Mouse (Mus musculus): Measurements from ENCODE around the gene Cpd. TPM values are rescaled to one million over a fixed set of nuclear protein-coding genes. Genes with fewer than 3 reads are reported as not detected.

The Cpd gene
- polyA plus RNA-seq, 1 experiment from 2014 or later: 7.0 TPM

DNA sequence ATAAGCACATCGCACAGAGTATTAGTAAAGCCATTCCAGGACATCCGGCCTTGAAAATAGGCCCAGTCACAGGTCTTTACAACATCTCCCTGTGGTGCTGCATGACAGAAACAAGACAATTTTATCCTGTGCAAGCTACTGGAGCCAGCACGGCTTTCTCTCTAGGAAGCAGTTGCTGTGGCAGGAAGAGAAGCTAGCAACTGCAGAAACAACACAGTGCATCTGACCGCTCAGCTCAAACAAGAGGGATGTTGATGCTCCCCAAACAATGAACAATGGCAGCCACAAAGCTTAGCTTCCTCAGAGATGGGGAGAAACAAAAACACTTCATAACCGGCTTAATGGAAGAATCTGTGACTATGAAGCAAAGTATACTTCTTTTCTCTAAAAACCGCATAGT, 10.5 kb downstream of the Cpd start:
- no peak overlapping the region for H3K9ac ChIP-seq (replicated peaks; ENCODE audit: low read depth, low read length)
- no peak overlapping the region for H3K4me2 ChIP-seq (ENCODE audit: low read length)
- 74% methylated on average over 6 of the region's 6 CpGs for WGBS
- H3K4me1 ChIP-seq (replicated peaks; ENCODE audit: control insufficient read depth, insufficient read depth, low read length): peaks cover 3% of the 10 kb centered on the region; the same call in 1 of the 2 replicates
- no peaks in the 10 kb centered on the region for H3K36me3 ChIP-seq (ENCODE audit: control insufficient read depth, insufficient read depth)
- no peak for ATAC-seq
- H3K9me3 ChIP-seq (ENCODE audit: control insufficient read depth, low read length): no peaks in the 10 kb centered on the region
- no peaks in the 10 kb centered on the region for H3K27me3 ChIP-seq (replicated peaks; ENCODE audit: control insufficient read depth, insufficient read depth, low read length)
- no peak overlapping the region for H3K4me3 ChIP-seq (replicated peaks; ENCODE audit: low read length)
- H3K27ac ChIP-seq (ENCODE audit: low read length): no peak overlapping the region

GRCm38 (mm10) chr11:76835868-76836267, 10.9 kb downstream of the Cpd start:
- no peaks in the 10 kb centered on the region for H3K9me3 ChIP-seq (ENCODE audit: control insufficient read depth, low read length)
- no peak overlapping the region for H3K4me3 ChIP-seq (replicated peaks; ENCODE audit: low read length)
- no peaks in the 10 kb centered on the region for H3K36me3 ChIP-seq (ENCODE audit: control insufficient read depth, insufficient read depth)
- no peak overlapping the region for H3K4me2 ChIP-seq (ENCODE audit: low read length)
- no peak for ATAC-seq
- WGBS: 75% methylated on average over 5 of the region's 5 CpGs
- no peaks in the 10 kb centered on the region for H3K27me3 ChIP-seq (replicated peaks; ENCODE audit: control insufficient read depth, insufficient read depth, low read length)
- H3K27ac ChIP-seq (ENCODE audit: low read length): no peak overlapping the region
- H3K4me1 ChIP-seq (replicated peaks; ENCODE audit: control insufficient read depth, insufficient read depth, low read length): peaks cover 3% of the 10 kb centered on the region; the same call in 1 of the 2 replicates
- H3K9ac ChIP-seq (replicated peaks; ENCODE audit: low read depth, low read length): no peak overlapping the region

DNA sequence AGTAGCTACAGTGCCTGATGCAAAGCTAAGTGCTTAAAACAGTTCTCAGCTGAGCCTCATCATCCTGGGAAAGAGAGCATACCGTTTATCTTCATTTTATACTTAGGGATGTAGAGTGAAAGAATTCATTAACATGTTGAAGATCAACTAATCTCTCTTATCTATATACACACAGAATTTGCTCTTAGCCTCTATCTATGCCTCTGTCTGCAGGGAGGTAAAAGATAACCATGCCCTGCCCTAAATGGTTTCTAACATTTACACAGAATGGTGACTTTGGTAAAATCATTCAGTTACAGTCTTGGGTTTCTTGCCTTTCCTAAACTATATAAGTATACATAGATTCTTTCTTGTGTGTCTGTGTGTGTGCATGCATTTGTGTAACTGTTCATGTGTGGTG, 12.2 kb downstream of the Cpd start:
- no peak for ATAC-seq
- H3K4me2 ChIP-seq (ENCODE audit: low read length): no peak overlapping the region
- no peaks in the 10 kb centered on the region for H3K9me3 ChIP-seq (ENCODE audit: control insufficient read depth, low read length)
- H3K27me3 ChIP-seq (replicated peaks; ENCODE audit: control insufficient read depth, insufficient read depth, low read length): no peaks in the 10 kb centered on the region
- no peak overlapping the region for H3K27ac ChIP-seq (ENCODE audit: low read length)
- WGBS: 78% methylated on average over 1 of the region's 1 CpGs
- H3K4me1 ChIP-seq (replicated peaks; ENCODE audit: control insufficient read depth, insufficient read depth, low read length): peaks cover 3% of the 10 kb centered on the region; the same call in 1 of the 2 replicates
- no peaks in the 10 kb centered on the region for H3K36me3 ChIP-seq (ENCODE audit: control insufficient read depth, insufficient read depth)
- H3K4me3 ChIP-seq (replicated peaks; ENCODE audit: low read length): no peak overlapping the region
- H3K9ac ChIP-seq (replicated peaks; ENCODE audit: low read depth, low read length): no peak overlapping the region

- H3K27ac ChIP-seq (ENCODE audit: low read length): peak overlapping the region; percentile 82
- no peaks in the 10 kb centered on the region for H3K9me3 ChIP-seq (ENCODE audit: control insufficient read depth, low read length)
- no peak for ATAC-seq
- H3K4me1 ChIP-seq (replicated peaks; ENCODE audit: control insufficient read depth, insufficient read depth, low read length): peaks cover 7% of the 10 kb centered on the region; the same call in 1 of the 2 replicates
- no peaks in the 10 kb centered on the region for H3K36me3 ChIP-seq (ENCODE audit: control insufficient read depth, insufficient read depth)
- H3K4me3 ChIP-seq (replicated peaks; ENCODE audit: low read length): no peak overlapping the region
- no peaks in the 10 kb centered on the region for H3K27me3 ChIP-seq (replicated peaks; ENCODE audit: control insufficient read depth, insufficient read depth, low read length)
- 63% methylated on average over 9 of the region's 9 CpGs for WGBS
- H3K9ac ChIP-seq (replicated peaks; ENCODE audit: low read depth, low read length): no peak overlapping the region
- H3K4me2 ChIP-seq (ENCODE audit: low read length): no peak overlapping the region
Measured at GRCm38 (mm10) chr11:76824885-76825265, 21.9 kb downstream of the Cpd start.

DNA sequence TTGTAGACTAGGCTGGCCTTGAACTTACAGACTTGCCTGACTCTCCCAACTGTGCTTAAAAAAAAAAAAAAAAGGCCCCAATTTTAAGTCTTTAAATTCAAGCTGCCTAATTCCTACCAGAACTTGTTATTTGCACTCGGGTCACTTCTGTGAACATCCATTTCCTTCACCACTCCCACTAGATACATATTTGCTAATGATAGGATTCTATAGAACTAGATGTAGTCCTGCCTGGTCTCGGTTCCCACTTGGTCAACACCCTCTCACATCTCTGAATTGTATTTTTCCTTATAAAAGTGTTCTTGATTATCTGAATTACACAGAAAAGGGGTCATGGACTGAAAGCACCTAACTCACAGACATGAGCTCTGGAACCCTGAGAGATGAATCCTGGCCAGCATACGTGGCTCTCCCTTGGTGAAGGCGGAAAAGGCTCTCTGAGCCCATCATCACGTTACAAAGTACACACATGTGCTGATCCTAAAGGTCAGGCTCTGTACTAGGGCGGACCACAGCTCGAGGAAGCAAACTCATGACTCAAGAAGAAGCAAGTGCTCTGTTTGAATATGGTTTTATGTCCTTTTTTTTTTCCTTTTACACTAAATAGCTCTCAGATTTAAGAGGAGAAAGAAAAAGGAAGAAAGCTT, 22.5 kb downstream of the Cpd start:
- Histone ChIP-seq H3K4me3 (replicated peaks; ENCODE audit: low read length) (no peak overlapping the region), H3K9ac (replicated peaks; ENCODE audit: low read depth, low read length) (no peak overlapping the region), H3K9me3 (ENCODE audit: control insufficient read depth, low read length) (no peaks in the 10 kb centered on the region), H3K4me2 (ENCODE audit: low read length) (no peak overlapping the region), H3K27ac (ENCODE audit: low read length) (peak overlapping the region; percentile 82), H3K4me1 (replicated peaks; ENCODE audit: control insufficient read depth, insufficient read depth, low read length) (peaks cover 7% of the 10 kb centered on the region; the same call in 1 of the 2 replicates), H3K36me3 (ENCODE audit: control insufficient read depth, insufficient read depth) (no peaks in the 10 kb centered on the region), H3K27me3 (replicated peaks; ENCODE audit: control insufficient read depth, insufficient read depth, low read length) (no peaks in the 10 kb centered on the region)
- no peak for ATAC-seq
- 85% methylated on average over 7 of the region's 7 CpGs for WGBS

DNA sequence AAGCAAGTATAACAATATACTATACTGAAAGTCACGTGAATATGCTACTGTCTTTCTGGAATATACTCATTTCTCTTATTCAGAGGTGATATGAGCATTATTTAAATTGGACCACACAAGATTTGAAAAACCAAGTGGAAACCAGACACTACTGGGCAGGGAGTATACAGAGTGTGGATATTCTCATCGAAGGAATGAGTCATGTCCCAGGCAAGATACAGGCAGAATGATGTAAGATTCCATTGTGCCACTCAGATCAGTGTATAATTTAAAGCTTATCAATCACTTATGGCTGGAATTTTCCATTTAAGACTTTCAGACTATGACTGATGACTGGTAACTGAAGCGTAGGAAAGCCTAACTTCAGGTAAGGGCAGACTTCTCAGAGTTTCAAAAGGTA, 23.2 kb downstream of the Cpd start:
- peaks cover 7% of the 10 kb centered on the region; the same call in 1 of the 2 replicates for H3K4me1 ChIP-seq (replicated peaks; ENCODE audit: control insufficient read depth, insufficient read depth, low read length)
- H3K36me3 ChIP-seq (ENCODE audit: control insufficient read depth, insufficient read depth): no peaks in the 10 kb centered on the region
- no peaks in the 10 kb centered on the region for H3K9me3 ChIP-seq (ENCODE audit: control insufficient read depth, low read length)
- H3K27me3 ChIP-seq (replicated peaks; ENCODE audit: control insufficient read depth, insufficient read depth, low read length): no peaks in the 10 kb centered on the region
- no peak overlapping the region for H3K27ac ChIP-seq (ENCODE audit: low read length)
- 90% methylated on average over 3 of the region's 3 CpGs for WGBS
- ATAC-seq: no peak
- H3K4me3 ChIP-seq (replicated peaks; ENCODE audit: low read length): no peak overlapping the region
- H3K9ac ChIP-seq (replicated peaks; ENCODE audit: low read depth, low read length): no peak overlapping the region
- no peak overlapping the region for H3K4me2 ChIP-seq (ENCODE audit: low read length)

DNA sequence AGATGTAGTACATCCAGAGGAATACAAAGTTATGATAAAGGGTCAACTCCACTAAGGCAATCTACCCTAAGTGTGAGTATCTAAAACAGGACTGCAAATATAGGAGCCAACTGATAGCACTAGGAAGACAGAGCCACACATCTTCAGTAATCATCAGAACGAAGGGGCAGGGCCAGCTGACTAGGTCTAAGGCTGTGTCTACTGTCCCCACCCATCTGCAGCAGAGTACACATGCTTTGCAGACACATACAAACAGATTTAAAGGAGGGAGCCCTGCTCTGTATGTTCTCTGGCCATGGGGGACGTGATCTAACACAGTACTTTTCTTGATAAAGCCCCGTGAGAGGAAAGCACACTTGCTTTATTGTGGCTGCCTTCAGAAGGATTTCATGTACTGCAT, 25.5 kb downstream of the Cpd start:
- Histone ChIP-seq H3K4me2 (ENCODE audit: low read length) (no peak overlapping the region), H3K4me3 (replicated peaks; ENCODE audit: low read length) (no peak overlapping the region), H3K9me3 (ENCODE audit: control insufficient read depth, low read length) (no peaks in the 10 kb centered on the region), H3K27ac (ENCODE audit: low read length) (no peak overlapping the region), H3K27me3 (replicated peaks; ENCODE audit: control insufficient read depth, insufficient read depth, low read length) (no peaks in the 10 kb centered on the region), H3K4me1 (replicated peaks; ENCODE audit: control insufficient read depth, insufficient read depth, low read length) (peaks cover 3% of the 10 kb centered on the region; the same call in 1 of the 2 replicates), H3K9ac (replicated peaks; ENCODE audit: low read depth, low read length) (no peak overlapping the region), H3K36me3 (ENCODE audit: control insufficient read depth, insufficient read depth) (no peaks in the 10 kb centered on the region)
- 89% methylated on average over 3 of the region's 3 CpGs for WGBS
- no peak for ATAC-seq

DNA sequence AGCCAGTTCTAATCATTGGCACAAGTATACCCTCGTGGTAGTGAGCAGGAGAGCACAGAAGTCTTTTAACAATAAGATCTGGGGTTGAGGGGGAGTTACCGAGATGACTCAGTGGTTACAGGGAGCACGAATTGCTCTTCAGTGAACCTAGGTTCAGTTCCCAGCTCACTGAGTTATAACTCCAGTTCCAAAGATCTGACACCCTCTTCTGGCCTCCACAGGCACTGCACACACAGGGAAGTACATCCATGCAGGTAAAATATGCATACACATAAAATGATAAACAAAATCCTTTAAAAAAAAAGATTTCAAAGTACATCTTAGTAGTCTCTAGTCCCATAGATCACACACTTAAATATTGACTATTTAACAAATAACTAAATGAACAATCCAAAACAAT, 29.2 kb downstream of the Cpd start:
- Histone ChIP-seq H3K4me3 (replicated peaks; ENCODE audit: low read length) (no peak overlapping the region), H3K4me1 (replicated peaks; ENCODE audit: control insufficient read depth, insufficient read depth, low read length) (no peaks in the 10 kb centered on the region), H3K36me3 (ENCODE audit: control insufficient read depth, insufficient read depth) (peaks cover 4% of the 10 kb centered on the region; the same call in 1 of the 2 replicates), H3K4me2 (ENCODE audit: low read length) (no peak overlapping the region), H3K27me3 (replicated peaks; ENCODE audit: control insufficient read depth, insufficient read depth, low read length) (no peaks in the 10 kb centered on the region), H3K27ac (ENCODE audit: low read length) (no peak overlapping the region), H3K9me3 (ENCODE audit: control insufficient read depth, low read length) (no peaks in the 10 kb centered on the region), H3K9ac (replicated peaks; ENCODE audit: low read depth, low read length) (no peak overlapping the region)
- ATAC-seq: no peak
- 92% methylated on average over 3 of the region's 3 CpGs for WGBS

DNA sequence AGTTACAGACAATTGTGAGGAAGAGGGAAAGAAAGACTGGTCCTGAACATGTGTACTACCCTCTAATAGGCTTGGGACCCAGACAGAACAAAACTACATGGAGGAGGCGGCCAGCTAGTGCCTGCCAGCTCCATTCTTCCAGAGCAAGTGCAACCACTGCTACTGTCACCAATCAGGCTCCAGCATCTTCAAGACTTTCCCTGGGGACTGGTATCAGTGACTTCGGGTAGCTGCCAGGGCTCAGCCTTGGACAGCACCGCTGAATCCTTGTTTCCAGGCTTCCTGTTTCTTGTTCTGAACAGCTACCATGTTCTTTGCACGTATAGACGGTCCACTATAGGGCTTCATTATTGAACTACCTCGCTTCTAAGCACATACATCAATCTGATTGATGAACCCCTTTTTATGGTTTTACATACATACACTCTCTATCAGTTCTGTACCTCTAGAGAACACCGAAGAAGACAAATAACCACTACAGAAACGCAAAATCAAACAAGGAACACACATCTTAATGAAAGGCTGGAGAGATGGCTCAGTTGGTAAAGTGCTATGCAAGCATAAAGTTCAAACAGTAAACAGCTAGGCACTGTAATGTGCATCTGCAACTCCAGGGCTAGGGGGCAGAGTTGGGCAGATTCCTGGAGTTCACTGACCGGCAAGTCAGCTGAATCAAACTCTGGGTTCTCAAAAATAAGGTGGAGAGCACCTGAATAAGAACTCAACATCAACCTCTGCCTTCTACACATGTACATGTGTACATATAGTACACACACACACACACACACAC, 35.9 kb downstream of the Cpd start:
- H3K27me3 ChIP-seq (replicated peaks; ENCODE audit: control insufficient read depth, insufficient read depth, low read length): no peaks in the 10 kb centered on the region
- no peak overlapping the region for H3K9ac ChIP-seq (replicated peaks; ENCODE audit: low read depth, low read length)
- no peaks in the 10 kb centered on the region for H3K9me3 ChIP-seq (ENCODE audit: control insufficient read depth, low read length)
- peaks cover 7% of the 10 kb centered on the region; the same call in 1 of the 2 replicates for H3K36me3 ChIP-seq (ENCODE audit: control insufficient read depth, insufficient read depth)
- WGBS: 87% methylated on average over 9 of the region's 9 CpGs
- no peak overlapping the region for H3K4me3 ChIP-seq (replicated peaks; ENCODE audit: low read length)
- H3K4me2 ChIP-seq (ENCODE audit: low read length): no peak overlapping the region
- H3K27ac ChIP-seq (ENCODE audit: low read length): no peak overlapping the region
- H3K4me1 ChIP-seq (replicated peaks; ENCODE audit: control insufficient read depth, insufficient read depth, low read length): peaks cover 7% of the 10 kb centered on the region
- ATAC-seq: no peak

Data from forebrain, embryonic 16.5 days (tissue).